Mouse (Mus musculus): ENCODE results near the gene 4933402N03Rik. TPM values are rescaled to one million over a fixed set of nuclear protein-coding genes. Genes with fewer than 3 reads are reported as not detected.

The 4933402N03Rik gene
- total RNA-seq (2021) = not detected
- long read RNA-seq, experiment 1 = 0 reads
- long read RNA-seq, experiment 2 = 0 reads

DNA sequence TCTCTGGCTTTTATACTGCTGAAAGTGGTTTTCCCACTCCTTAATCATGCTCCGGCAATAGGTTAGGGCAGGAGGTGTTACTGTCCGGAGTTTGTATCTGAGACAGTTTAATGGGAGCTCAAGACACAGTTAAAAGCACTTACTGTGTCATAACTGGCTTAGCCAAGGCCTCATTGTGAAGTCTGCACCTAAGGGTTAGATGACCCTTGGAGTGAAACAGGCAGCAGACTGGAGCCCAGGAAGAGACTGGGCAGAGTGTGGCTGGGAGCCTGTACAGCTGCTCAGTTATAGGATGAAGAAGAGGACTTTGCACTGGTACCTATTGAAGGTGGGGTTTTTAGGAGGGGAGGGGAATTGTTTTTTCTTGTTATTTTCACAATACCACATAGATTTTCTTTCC lies at the start of gene 4933402N03Rik:
Gene 4933402N03Rik (minus strand): TSS at position 101 of the 400 bp plus-strand sequence.
- DNase-seq = no peak
- intact Hi-C loops (cut with DNase I) = no loop called here

DNA sequence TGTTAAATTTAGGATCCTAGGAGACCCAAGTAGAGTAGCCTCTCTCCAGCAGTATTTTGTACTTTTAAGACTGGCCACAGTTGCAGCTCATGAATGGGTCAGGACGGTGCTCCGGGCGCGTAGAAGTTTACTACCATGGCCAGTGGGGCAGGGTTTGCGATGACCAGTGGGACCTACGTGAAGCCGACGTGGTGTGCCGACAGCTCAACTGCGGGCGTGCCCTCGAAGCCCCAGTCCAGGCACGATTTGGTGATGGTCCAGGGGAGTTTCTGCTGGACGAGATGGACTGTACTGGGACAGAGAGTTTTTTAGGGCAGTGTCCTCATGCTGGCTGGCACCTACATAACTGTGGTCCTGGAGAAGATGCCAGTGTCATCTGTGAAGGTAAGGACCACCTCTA lies 41.9 kb upstream of the 4933402N03Rik start:
- intact Hi-C loops (cut with DNase I) = loop anchor here (10.0 kb wide), 1 partner anchor 697 kb away; no protein-coding TSS in a partner anchor
- DNase-seq = no peak

DNA sequence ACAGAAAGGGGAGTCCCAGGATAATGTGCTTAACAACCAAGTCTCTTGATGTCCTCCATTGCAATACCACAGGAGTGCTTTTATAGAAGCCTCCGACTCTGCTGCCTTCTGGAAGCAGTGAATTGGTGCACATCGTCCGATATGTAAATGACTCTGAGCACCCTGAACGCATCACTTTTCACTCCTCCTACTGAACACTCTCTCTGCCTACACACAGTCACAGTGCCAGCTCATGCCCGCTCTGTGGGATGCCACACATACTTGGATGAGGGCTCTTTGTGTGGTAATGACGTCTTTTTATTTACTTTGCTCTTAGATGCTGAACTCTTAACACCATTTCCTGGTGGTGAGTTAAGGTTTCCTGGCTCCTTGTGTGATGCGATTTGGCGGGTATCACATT lies 40.9 kb upstream of the 4933402N03Rik start:
- DNase-seq = no peak
- intact Hi-C loops (cut with DNase I) = loop anchor here (10.0 kb wide), 1 partner anchor 698 kb away; no protein-coding TSS in a partner anchor

DNA sequence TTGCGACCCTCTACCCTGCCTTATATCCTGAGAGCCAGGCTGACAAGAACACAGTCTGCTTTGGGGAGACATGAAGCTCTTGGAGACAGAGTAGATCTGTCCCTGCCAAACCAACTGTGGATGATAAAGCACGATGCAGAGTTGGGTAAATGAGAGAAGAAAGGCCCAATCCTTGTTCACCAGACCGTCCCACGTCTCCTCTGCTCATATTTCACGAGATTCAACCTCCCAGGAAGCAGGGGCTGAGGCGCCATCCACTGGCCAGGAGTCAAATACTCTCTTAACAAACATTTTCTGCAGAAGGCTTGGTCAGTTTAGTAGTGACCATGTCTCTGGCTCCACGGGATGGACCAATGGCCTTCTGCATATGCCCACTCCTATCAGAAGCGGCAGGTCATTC lies 38.2 kb upstream of the 4933402N03Rik start:
- intact Hi-C loops (cut with DNase I) = loop anchor here (10.0 kb wide), 1 partner anchor 700 kb away; no protein-coding TSS in a partner anchor
- no peak for DNase-seq

DNA sequence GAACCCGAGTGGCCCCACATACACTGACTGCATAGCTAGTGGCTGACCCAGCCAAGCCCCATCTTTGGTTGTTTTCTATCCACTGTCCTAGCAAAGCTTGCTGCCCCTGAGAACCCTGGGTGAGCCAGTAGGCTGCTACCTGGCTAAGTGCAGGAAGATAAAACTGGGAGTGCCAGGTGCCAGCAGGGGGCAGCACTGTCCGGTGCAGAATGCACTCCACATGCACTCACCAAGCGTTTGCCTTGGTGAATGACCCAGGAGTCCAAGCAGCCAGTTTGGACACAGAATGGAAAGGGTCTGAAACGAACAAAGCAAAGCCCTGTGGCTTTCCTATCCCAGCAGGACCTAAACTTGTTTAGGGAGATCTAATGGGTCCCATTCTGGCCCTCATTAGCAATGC lies 36.6 kb upstream of the 4933402N03Rik start:
- intact Hi-C loops (cut with DNase I) = loop anchor here (10.0 kb wide), 1 partner anchor 702 kb away; no protein-coding TSS in a partner anchor
- peak; percentile 48 to 60 for DNase-seq

DNA sequence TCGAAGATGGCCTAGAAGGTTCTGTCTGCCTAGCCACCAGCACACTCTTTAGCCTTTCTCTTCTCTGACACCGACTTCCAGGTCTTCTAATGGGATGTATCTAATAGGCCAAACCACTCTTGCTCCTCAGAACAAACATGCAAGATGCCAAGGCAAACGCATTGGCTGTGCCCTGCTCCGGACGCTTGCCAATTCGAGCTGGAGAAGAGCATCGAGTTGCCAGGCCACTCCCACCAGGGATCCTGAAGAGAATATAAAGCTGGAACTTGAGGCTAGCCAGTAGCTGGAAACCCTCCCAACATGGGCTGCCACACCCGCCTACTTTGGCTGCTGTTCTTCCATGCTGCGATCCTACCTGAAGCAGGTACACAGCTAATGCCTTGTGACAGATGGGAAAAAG lies 28.0 kb upstream of the 4933402N03Rik start, which contains the start of gene 5430419D17Rik:
Gene 5430419D17Rik (plus strand): TSS at position 282 of the 400 bp plus-strand sequence.
- DNase-seq = no peak
- intact Hi-C loops (cut with DNase I) = no loop called here

DNA sequence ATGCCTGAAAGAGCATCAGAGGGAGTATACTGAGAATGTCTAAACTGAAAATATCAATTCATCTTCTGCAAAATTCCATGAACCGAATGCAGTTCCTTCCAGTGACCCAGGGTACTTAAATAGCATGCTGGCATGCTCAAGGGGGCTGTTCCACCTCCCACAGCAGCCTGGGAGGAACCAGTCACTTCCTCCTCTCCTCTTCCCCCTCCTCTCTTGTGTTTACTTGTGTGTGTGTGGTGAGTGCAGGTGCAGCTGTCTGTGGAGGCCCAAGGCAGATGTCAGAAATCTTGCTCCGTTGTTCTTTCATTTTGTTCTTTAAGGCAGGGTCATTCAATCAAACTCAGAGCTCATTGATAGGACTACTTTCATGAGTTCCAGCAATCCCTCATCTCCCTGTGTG lies 23.0 kb upstream of the 4933402N03Rik start:
- intact Hi-C loops (cut with DNase I) = no loop called here
- DNase-seq = no peak

DNA sequence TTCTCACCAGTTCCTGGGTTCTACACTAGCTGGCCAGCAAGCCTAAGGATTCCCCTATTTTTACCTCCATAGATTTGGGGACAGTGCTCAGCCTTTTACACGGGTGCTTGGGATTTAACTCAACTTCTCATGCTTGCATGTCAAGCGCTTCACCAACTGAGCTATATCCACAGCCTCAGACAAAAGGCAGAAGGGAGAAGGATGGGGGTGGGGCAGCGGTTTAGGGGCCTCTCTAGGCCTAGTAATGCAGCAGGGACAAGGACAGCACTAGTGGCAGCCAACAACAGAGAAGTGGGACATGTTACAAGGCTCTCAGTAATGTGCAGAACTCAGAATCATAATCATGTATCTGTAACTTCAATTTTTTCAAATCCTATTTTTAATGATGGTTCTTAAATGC lies 21.7 kb upstream of the 4933402N03Rik start:
- DNase-seq = no peak

DNA sequence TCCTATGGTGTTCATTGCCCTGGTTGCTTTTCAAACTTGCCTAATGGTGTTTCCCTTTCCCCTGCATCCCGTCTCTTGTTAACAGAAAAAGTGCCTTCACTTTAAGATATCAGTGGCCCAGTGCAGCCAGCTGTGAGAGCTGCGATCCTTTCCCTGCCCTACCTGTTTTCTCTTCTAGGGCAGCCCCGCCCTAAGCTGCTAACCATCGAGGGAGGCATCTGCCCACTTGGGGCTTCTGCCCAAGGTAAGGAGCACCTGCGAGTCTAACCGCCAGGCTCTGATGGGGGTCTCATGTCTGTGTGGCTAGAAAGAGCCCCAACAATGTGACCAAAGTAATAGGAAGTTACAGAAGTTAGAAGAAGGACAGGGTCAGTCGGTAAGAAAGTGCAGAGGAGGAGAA lies 16.1 kb upstream of the 4933402N03Rik start:
- DNase-seq = no peak
- intact Hi-C loops (cut with DNase I) = no loop called here

More for the DNA sequence above, 21.7 kb upstream of the 4933402N03Rik start:
- intact Hi-C loops (cut with DNase I) = no loop called here

DNA sequence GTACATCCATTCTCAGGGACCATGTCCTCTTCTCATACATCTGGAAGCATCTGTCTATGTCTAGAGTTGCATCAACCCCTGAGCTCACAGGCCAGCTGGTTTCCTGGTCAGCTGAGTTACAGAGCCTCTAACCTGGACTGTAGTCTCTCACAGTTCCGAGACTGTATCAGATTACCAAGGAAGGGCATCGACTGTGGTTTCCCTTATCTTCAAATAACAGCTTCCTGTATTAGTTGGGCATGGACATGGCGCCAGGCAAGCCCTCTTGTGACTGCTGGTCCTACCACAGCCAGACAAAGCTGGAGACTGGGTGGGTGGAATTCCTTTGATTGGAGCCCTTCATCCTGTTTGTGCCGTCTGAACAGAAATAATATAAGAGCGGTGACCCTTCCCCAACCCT lies 6.9 kb upstream of the 4933402N03Rik start:
- no peak for DNase-seq
- intact Hi-C loops (cut with DNase I) = no loop called here

DNA sequence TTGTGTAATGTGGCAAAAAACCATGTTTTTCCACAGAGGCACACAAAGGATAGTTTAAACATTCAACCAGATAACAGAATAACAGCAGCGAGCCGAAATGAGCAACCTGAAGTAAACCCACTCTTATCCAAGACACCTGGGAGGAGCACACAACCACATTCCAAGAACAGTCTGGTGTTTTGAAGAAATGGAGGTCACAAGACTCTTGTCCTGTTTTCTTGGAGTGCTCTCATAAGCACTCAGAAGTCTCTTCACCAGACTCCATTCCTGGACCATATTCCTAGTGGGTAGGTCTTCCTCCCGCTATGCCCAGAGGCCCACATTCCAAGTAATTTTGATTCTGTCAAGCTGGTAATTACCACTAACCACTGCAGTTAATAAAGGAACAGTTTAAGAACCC lies 4.1 kb upstream of the 4933402N03Rik start:
- no peak for DNase-seq
- intact Hi-C loops (cut with DNase I) = no loop called here

DNA sequence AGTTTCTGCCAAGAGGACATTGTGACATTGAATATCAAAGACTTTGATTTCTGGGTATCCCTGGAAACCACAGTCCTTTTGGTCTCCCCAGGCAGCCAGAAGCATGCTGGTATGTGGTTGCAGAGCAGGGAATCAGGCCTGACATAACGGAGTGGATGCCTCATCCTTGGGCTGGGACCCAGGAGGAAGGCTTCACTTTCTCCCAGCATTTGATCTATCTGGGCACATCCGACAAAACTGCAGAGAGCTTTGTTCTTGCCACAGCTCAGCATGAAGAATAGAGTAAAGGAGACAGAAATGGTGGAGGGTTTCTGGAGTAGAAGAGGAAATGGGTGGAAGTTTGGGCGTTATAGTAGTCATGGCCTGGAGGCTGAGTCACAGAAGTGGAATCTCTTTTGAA lies 12.9 kb downstream of the 4933402N03Rik start:
- intact Hi-C loops (cut with DNase I) = no loop called here
- no peak for DNase-seq

DNA sequence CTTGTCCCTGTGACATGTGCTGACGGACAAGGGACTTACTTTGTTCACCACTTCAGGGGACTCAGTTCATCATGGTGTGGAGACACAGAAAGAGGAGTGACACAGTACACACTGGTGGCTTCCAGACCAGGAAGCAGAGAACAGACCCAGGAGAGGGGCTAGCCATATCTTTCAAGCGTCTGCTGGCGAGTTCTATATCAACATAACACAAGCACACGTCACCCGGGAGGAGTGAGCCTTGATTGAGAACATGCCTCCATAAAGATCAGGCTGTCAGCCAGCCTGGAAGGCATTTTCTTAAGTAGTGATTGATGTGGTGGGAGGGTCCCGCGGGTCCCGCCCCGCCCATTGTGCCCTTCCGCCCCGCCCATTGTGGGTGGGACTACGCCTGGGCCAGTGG lies 16.1 kb downstream of the 4933402N03Rik start:
- no peak for DNase-seq
- intact Hi-C loops (cut with DNase I) = no loop called here

DNA sequence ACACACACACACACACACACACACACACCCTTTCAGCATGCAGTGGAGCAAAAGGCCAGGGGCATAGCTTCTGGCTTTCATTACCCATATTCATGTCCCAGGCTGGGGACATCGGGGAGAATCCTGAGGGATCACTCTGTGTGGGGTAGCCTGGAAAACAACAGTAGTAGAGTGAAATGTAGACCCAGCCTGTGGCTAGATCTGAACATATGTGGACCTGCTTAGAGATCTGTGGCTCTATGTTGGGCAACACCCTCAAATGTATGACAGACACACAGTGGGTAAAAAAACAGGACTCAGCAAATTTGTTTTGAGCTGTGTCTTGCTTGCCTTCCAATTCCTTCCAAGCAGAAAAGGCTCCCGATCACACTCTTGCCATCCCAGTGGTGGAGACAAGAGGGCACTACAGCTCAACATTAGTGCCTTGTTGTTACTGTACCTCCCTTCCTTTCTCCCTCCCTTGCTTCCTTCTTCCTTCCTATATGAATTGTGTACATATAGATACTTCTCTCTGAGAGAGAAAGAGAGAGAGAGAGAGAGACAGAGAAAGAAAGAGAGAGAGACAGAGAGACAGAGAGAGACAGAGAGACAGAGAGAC lies 23.8 kb downstream of the 4933402N03Rik start:
- intact Hi-C loops (cut with DNase I) = no loop called here
- DNase-seq = no peak

DNA sequence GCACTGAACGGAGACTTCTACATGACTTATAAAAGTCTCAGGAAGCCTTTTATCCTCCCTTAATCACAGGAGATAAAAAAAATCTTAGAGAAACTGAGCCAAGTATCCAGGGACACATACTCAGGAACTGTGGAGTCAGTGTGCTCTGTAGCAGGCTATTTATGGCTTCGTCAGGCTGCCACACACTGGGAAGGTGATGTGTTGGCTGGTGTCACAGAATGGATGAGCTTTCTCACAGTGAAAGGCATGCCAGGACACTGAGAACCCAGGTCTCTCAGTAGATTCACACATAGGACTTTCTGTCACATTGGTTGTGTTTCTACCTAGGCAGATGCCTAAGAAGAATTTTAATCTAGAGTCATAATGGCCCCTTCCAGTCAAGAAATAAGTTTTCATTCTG lies 31.7 kb downstream of the 4933402N03Rik start:
- intact Hi-C loops (cut with DNase I) = no loop called here

DNA sequence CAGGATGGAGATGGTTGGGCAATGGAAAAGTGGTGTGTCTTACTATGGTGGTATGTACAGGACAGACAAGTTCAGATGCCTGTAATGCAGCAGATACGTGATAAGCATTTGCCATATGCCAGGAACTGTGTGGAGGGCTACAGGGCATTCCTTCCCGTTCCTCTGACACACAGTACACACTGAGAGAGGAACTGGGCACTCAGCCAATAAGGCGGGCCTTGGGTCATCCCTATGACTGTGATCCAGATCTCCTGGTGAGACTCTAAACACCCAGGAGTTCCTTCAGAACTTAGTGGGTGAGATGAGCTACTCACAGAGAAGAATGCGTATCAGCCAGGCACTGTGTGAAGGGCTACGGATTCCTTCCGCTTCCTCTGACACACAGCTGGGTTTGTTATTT lies 32.4 kb downstream of the 4933402N03Rik start:
- intact Hi-C loops (cut with DNase I) = no loop called here
- DNase-seq = peak in 1 of 2 experiments; percentile 19

More for the DNA sequence above, 31.7 kb downstream of the 4933402N03Rik start:
- DNase-seq = peak in 1 of 2 experiments; percentile 4

DNA sequence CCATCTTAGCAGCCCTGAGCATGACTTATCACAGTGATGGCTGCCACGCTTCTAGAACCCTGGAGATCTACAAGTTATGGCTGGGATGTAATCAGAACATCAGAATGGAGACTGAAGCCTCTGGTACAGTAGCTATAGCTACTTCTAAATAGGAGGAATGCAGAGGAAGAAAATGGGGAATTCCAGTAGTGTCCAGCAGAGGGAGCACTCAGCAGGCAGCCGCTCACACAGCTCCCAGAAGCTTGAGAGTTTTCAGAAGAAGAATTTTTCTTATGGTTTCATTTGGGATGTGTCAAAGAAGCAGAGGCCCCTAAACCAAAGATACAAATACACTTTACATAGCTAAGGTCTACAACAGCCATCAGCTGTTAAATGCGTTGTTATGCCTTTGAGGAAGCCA lies 33.6 kb downstream of the 4933402N03Rik start:
- DNase-seq = peak; percentile 30 to 70
- intact Hi-C loops (cut with DNase I) = no loop called here

Other genes starting within 250 kb of the 4933402N03Rik start
- gene Htra1, start 210.2 kb downstream of the 4933402N03Rik start, total RNA-seq (2021) = 100 to 1,000 TPM; 151 to 162 TPM
- under 1 TPM in 1 of 2 experiments, not detected in 1; 0.12 TPM for gene Dmbt1, start 114.3 kb downstream of the 4933402N03Rik start, total RNA-seq (2021)
- 10 to 100 TPM; 14.9 to 18.7 TPM for gene 5430419D17Rik, start 28.1 kb upstream of the 4933402N03Rik start, total RNA-seq (2021)
- under 1 TPM; 0.15 to 0.29 TPM for gene Cuzd1, start 176.0 kb upstream of the 4933402N03Rik start, total RNA-seq (2021)
- not detected for gene Fam24b, start 183.2 kb upstream of the 4933402N03Rik start, total RNA-seq (2021)
- not detected for gene Fam24a, start 187.6 kb upstream of the 4933402N03Rik start, total RNA-seq (2021)
- 10 to 100 TPM in 1 of 2 experiments, 1 to 10 TPM in 1; 9.2 to 12.8 TPM for gene 2310057M21Rik, start 216.4 kb upstream of the 4933402N03Rik start, total RNA-seq (2021)
- 10 to 100 TPM; 49.2 to 50.3 TPM for gene Pstk, start 224.8 kb upstream of the 4933402N03Rik start, total RNA-seq (2021)